Mouse (Mus musculus) lung, postnatal 25 days (tissue): ENCODE measurements at regions not wholly inside any gene's neighbourhood (a gene's known extent, or its start where the extent isn't known, plus 50 kb on each side); places are given as distances from the start of the nearest gene placed in this dataset.

Source experiments
- DNase-seq: peaks from one replicate; pipeline ENCODE4 v3.0.0; 2022; ENCODE audit warnings: low spot score

GRCm38 (mm10) chr1:48792573-48792972 is 1899.9 kb upstream of the Slc39a10 start:
- no peak for DNase-seq

GRCm38 (mm10) chr1:48753252-48753755 is 1860.7 kb upstream of the Slc39a10 start:
- no peak for DNase-seq

GRCm38 (mm10) chr1:48733580-48733979 is 1840.9 kb upstream of the Slc39a10 start:
- no peak for DNase-seq

- peak; percentile 19 for DNase-seq
These were observed 1816.0 kb upstream of the Slc39a10 start for GRCm38 (mm10) chr1:48708606-48709005.
